Mouse (Mus musculus) limb, embryonic 13.5 days (tissue): ENCODE measurements around the gene Olfr722. TPM values are rescaled to one million over a fixed set of nuclear protein-coding genes. Genes with fewer than 3 reads are reported as not detected.
"Not testable (repeated sequence)": the region's sequence is repeated elsewhere in the genome, so short reads cannot be mapped to it uniquely, and the experiment has no call there.

ENCODE experiments used
- ATAC-seq: fragments of 200-750 bp; cut with Nextera tagmentation; 2 replicates; pipeline ENCODE4 v1.8.0; 2017; ENCODE audit warnings: low read depth, moderate number of reproducible peaks, moderate TSS enrichment; ENCODE audit not compliant: low FRiP score
- H3K27ac ChIP-seq: fragments of 300-500 bp; sonication (generic); 2 replicates; pipeline ENCODE4 v1.5.1; 2015; ENCODE audit warnings: inconsistent platforms, mild to moderate bottlenecking, moderate library complexity
- H3K27me3 ChIP-seq: fragments of 300-500 bp; sonication (generic); 2 replicates; pipeline ENCODE4 v1.6.1; 2015; ENCODE audit warnings: mild to moderate bottlenecking, inconsistent platforms
- H3K36me3 ChIP-seq: fragments of 300-500 bp; sonication (generic); 2 replicates; pipeline ENCODE4 v1.6.1; 2015; ENCODE audit warnings: inconsistent platforms, mild to moderate bottlenecking, moderate library complexity
- H3K4me1 ChIP-seq: fragments of 300-500 bp; sonication (generic); 2 replicates; pipeline ENCODE4 v1.6.1; 2015; ENCODE audit warnings: inconsistent platforms
- H3K4me2 ChIP-seq: fragments of 300-500 bp; sonication (generic); replicated peaks from 2 replicates; pipeline ENCODE4 v1.6.1; 2015; ENCODE audit warnings: inconsistent platforms, mild to moderate bottlenecking, moderate library complexity
- H3K4me3 ChIP-seq: fragments of 300-500 bp; sonication (generic); 2 replicates; pipeline ENCODE4 v1.5.1; 2015; ENCODE audit warnings: moderate library complexity, mild to moderate bottlenecking, inconsistent platforms
- H3K9ac ChIP-seq: fragments of 300-500 bp; sonication (generic); 2 replicates; pipeline ENCODE4 v1.6.1; 2015; ENCODE audit warnings: mild to moderate bottlenecking, inconsistent platforms
- H3K9me3 ChIP-seq: fragments of 300-500 bp; sonication (generic); 2 replicates; pipeline ENCODE4 v1.6.1; 2016; ENCODE audit warnings: inconsistent platforms
- polyA plus RNA-seq: library from polyadenylated mRNA; unstranded; fragments of >200 nt; fragmentation: Nextera tagmentation; extraction: Ambion mirVana; gene quantifications from 2 replicates; pipeline ENCODE4 v1.2.1, GENCODE M21; 2015

The Olfr722 gene
- polyA plus RNA-seq: not detected in 2 replicates

- ATAC-seq: no peak
- no peak within 1 kb of the TSS for H3K27ac ChIP-seq
- H3K4me3 ChIP-seq: no peak within 1 kb of the TSS
- no peaks in the 10 kb centered on the region for H3K27me3 ChIP-seq
- no peak within 1 kb of the TSS for H3K9ac ChIP-seq
- no peaks in the 10 kb centered on the region for H3K9me3 ChIP-seq
- H3K4me1 ChIP-seq: no peaks in the 10 kb centered on the region
- no peak within 1 kb of the TSS for H3K4me2 ChIP-seq
- H3K36me3 ChIP-seq: no peaks in the 10 kb centered on the region
Measured at GRCm38 (mm10) chr14:49901899-49902298, at the start of gene Olfr722. TSS of gene Olfr722 (minus strand) at chr14:49901999.

DNA sequence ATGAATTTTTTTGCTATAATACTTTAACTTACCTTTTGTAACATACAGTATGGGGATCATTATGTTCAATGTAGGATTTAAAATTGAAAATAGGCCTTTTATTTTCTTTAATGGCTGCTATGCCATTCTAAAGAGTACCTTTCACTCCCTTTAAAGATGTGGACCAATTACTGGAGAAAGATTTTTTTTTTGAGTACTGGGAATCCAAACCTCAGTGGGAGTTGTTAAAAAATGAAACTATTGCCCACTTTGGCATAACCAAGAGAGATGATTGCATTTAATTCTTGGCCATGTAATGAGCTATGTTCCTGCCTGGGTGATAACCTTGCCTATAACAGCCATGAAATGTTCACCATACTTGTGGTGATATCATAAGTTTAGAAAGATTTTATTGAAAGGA lies 29.9 kb upstream of the Olfr722 start, which contains the start of gene Olfr723:
Olfr723 (minus strand) TSS at position 101 of the 400 bp plus-strand sequence.
- H3K4me3 ChIP-seq, H3K4me2 ChIP-seq, H3K27me3 ChIP-seq, H3K9me3 ChIP-seq, H3K36me3 ChIP-seq, H3K9ac ChIP-seq, H3K27ac ChIP-seq, ATAC-seq, H3K4me1 ChIP-seq: not testable (repeated sequence)

DNA sequence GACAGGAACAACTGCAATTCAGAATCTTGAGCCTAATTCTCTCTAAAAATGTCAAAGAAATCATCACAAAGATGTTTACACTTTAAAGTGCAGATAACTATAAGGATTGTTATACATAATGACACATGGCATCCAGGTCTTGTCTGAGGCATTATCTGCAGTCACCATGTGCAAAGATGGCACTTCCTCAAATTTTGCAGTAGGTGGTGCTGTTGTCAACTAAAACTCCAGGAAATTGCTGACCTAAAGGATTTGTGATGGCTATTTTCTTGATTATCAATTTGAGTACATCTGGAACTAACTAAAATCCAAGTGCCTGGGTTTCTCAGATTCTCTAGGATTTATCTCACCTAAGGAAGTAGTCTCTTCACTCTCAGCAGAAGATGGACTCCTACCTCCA lies 41.4 kb downstream of the Olfr722 start:
- Histone ChIP-seq H3K27me3 (no peaks in the 10 kb centered on the region), H3K36me3 (no peaks in the 10 kb centered on the region), H3K9ac (no peak overlapping the region), H3K9me3 (no peaks in the 10 kb centered on the region), H3K4me1 (no peaks in the 10 kb centered on the region), H3K4me2 (no peak overlapping the region), H3K27ac (no peak overlapping the region), H3K4me3 (no peak overlapping the region)
- ATAC-seq: no peak

Other genes with a start within 250 kb of the Olfr722 start
- gene Armh4, start 118.6 kb downstream of the Olfr722 start, polyA plus RNA-seq: 16.0 and 16.5 TPM in 2 replicates
- gene Olfr723, start 29.8 kb upstream of the Olfr722 start, polyA plus RNA-seq: not detected in 2 replicates
- gene Olfr724, start 61.3 kb upstream of the Olfr722 start, polyA plus RNA-seq: not detected in 2 replicates
- gene Olfr725, start 138.4 kb upstream of the Olfr722 start, polyA plus RNA-seq: not detected in 2 replicates
- not detected in 2 replicates for gene Olfr726, start 189.0 kb upstream of the Olfr722 start, polyA plus RNA-seq
- gene Olfr727, start 221.2 kb upstream of the Olfr722 start, polyA plus RNA-seq: not detected in 2 replicates
- not detected in 2 replicates for gene Olfr728, start 240.7 kb upstream of the Olfr722 start, polyA plus RNA-seq